Mouse (Mus musculus): ENCODE measurements around the gene Sesn3.
"Not testable (repeated sequence)": the region's sequence is repeated elsewhere in the genome, so short reads cannot be mapped to it uniquely, and the experiment has no call there.

The Sesn3 gene

GRCm38 (mm10) chr9:14277365-14277991 is 2.6 kb downstream of the Sesn3 start:
- DNase-seq (ENCODE audit: low read depth in 2 of 2, low spot score in 2 of 2) = no peak

GRCm38 (mm10) chr9:14280696-14281095 is 5.8 kb downstream of the Sesn3 start:
- DNase-seq (ENCODE audit: low read depth in 2 of 2, low spot score in 2 of 2) = no peak

- no peak for DNase-seq (ENCODE audit: low read depth in 2 of 2, low spot score in 2 of 2)
Observed at GRCm38 (mm10) chr9:14285036-14285435, 10.2 kb downstream of the Sesn3 start.

GRCm38 (mm10) chr9:14287234-14287633 is 12.4 kb downstream of the Sesn3 start:
- DNase-seq (ENCODE audit: low read depth in 2 of 2, low spot score in 2 of 2) = no peak

DNA sequence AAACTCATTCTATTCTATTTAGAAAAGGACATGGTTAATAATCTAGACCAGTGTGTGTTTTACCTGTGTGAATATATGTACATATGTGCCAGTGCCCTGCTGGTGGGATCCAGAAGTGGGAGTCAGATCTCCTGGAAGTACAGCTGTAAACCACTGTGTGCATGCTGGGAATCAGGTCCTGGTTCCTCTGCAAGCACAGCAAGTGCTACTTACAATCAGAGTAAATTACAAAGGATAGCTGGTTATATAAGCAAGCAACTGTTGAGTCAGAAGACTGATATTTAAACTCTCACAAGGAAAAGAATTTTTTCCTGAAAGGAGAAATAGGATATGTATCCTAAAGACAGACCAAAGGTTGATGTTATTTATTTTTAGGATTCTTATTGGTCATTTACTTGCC is 13.6 kb downstream of the Sesn3 start:
- DNase-seq (ENCODE audit: low read depth in 2 of 2, low spot score in 2 of 2) = no peak

DNA sequence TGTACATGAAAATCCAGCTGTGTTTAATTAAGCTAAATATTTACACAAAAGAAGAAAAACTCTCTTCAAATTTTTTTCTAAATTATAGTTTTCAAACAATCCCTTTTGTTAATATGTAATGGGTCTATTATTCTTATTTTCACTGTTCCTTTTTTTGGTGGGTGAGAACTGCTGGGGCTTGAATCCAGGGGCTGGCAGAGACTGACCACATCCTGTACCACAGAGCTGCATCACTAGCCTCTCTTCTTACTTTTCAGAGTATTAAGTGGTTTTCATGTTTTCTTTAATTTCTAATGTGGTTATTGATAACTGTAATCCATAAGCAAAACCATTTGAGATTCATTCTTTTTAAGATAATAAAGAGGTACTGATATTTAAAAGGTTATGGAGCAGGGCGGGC is 19.0 kb downstream of the Sesn3 start:
- peak in 1 of 2 experiments; percentile 23 for DNase-seq (ENCODE audit: low read depth in 2 of 2, low spot score in 2 of 2)

DNA sequence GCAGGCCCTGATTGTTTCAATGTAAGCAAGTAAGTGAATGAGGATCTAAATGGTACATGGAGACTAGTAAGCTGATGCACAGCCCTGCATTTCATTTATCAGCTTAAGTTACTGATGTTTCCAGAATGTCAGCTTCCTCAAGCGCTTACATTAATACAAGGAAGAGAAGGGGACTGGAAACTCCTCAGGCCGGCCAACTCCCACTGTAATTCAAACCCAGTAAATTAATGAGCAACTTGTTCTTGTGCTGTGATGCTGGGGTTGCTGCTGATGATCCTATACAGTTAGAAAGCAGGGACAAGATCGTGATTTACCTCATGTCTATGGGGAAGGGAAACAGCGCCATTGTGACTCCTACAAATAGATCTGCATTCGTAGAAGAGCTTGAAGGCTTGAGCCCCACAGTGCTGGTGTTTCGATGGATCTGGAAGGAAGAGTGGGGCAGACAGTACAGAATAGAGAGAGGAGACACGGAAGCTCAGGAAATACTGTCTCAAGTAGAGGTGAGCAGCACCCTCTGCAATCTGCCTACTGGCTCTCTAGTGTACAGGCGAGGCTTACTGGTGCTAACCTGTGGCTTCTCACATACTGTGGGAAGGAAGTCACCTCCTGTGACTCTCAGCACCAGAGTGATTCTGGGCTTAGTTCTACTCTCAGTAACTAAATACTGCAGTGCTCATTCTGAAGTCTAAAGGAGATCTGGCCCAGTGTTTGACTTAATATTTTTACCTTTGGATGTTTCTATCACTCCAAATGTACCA is 21.0 kb downstream of the Sesn3 start:
- peak; percentile 21 to 35 for DNase-seq (ENCODE audit: low read depth in 2 of 2, low spot score in 2 of 2)

DNA sequence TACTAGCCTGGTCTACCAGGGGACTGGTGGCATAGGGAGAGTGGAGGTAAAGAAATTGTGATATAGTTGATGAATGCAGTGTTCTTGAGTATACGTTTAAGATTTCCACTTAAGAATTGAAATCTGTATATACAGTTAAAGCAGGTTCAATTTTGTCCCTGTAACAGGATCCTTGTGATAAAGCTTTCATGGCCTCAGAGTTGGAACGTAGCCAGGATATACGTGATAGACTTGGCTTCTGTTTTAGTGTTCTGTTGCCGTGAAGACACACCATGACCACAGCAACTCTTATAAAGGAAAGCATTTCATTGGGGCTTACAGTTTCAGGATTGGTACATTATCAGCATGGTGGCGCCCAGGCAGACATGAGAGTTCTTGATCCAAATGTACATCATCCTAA is 22.3 kb downstream of the Sesn3 start:
- DNase-seq (ENCODE audit: low read depth in 2 of 2, low spot score in 2 of 2) = no peak

DNA sequence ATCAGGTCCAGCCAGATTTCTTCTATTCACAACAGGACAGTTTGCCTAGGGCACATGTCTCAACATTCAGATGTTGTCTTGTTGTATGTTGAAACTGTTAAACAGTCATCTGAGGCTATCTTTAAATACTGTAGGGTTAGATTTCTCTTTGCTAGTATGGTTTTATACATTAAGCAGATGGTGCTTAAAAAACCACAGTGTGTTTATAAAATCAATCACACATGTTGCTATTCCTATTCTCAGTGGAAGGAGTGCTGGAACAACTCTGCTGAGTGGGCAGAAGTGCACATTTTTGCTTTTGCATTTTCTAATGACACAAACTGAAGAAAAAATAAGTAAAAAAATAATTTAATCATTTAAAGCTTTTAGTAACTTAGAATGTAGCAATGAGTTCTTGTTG is 25.0 kb downstream of the Sesn3 start:
- DNase-seq (ENCODE audit: low read depth in 2 of 2, low spot score in 2 of 2) = no peak

DNA sequence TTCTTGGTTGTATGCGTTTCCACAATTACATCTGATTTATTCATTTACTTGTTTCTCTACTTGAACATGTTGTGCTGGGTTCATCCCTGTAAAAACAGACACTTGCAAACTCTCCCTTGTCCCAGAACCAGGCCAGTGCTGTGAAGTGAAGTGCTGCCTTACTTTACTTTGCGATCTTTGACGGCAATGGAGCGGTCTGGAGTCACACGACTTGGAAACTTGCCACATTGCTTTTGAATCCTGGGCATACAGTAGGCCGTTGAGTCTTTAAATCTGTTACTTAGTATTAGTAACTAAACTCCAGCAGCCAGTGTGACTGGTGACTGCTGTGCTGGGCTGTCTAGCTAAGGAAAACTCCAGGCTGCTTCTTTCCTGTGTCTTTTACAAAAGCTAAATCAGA is 25.9 kb downstream of the Sesn3 start:
- DNase-seq (ENCODE audit: low read depth in 2 of 2, low spot score in 2 of 2) = no peak

DNA sequence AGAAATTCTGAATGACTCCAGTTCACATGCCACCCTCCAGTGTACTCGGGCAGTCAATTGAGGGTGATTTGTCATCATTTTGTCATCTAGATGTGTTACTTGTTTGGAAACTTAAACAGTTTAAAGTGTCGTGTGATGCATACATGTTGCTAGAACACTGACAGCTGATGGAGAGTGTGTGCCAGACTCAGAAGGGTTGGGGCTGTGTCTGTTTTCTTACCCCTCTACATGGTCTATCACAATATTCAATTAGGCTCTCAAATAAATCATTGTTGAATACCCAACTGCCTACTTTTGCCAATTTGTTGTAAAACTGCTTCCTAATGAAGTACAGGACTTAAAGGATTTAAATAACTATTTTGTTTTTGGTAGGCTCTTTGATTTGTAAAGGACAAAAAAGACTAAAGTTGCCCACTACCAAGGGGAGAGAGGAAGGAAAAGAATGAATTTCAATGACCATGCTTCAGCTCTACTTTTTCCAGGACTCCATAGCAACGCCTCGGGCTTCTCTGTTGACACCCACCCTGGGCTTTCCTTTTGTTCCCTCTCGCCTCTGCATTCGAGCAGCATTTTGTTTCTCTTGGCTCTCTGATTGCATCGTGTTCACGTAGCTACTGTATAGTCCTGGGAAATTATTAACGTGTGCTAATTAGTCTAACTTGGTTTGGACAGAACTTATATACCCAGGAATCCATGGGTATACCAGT is 29.5 kb downstream of the Sesn3 start:
- no peak for DNase-seq (ENCODE audit: low read depth in 2 of 2, low spot score in 2 of 2)

DNA sequence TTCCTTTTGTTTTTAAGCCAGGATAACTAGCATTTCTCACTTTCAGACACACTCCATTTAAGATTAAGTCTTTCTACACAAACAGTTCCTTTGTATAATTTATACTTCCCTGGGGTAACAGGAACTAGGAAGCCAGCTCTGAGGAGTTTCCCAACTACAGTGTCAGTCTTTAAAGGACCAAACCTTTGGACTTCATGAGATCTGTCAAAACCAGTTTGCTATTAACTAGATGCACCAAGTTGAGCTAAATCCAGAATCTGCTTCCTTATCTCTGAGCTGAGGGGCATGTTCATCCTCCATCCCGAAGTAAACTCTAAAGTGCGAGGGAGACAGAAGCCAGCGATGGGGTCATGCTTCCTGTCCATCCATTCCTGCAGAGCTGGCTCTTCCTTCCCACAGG is 32.5 kb downstream of the Sesn3 start:
- no peak for DNase-seq (ENCODE audit: low read depth in 2 of 2, low spot score in 2 of 2)

- DNase-seq (ENCODE audit: low read depth in 2 of 2, low spot score in 2 of 2) = no peak
Observed at GRCm38 (mm10) chr9:14313968-14314367, 39.1 kb downstream of the Sesn3 start.

DNA sequence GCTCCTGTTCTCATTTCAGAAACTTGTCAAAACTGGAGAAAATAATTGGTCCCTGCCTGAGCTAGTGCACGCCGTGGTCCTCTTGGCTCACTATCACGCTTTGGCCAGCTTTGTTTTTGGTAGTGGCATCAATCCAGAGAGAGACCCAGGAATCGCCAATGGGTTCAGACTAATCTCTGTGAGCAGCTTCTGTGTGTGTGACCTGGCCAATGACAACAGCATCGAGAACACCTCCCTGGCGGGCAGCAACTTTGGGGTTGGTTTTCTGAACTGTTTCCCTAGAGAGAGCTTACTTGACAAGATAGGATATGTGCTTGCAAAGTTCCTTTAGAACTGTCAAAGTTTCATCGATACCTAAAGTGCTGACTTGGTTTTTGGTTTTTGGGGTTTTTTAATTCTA is 39.6 kb downstream of the Sesn3 start:
- DNase-seq (ENCODE audit: low read depth in 2 of 2, low spot score in 2 of 2) = no peak

DNA sequence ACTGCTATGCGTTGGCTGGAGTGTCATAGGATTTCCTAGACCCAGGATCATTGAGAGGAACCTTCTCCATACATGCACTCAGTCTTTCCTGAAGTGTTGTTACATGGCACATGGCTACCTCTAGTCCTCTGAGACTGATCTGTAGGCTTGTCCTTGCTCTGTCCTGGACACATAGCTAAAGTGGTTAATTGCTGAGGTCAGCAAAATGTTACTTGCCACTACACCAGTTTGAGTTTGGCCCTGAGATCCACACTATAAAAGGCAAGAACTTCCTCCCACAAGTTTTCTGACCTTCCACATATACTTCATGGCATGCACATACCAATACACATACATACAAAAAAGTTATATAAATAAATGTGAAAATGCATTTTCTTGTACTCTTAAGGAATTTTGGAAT is 41.8 kb downstream of the Sesn3 start:
- DNase-seq (ENCODE audit: low read depth in 2 of 2, low spot score in 2 of 2) = no peak

DNA sequence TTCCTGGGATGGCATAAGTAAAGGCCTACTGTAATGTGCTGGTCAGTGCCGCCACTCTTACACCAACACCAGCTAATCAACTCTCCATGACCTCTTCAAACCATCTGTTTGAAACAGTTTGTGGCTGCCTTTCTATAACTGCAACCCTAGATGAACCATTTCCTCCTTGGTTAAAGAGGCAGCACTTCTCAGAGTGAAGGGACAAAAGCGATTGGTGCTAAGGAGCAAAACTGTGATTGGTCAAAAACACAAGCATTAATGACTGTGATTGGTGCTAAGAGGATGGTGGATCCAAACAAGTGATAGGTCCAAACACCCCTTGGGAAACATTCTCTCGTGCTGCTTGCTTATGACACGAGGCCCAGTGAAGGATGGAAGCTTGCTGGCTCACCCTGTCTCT is 61.0 kb downstream of the Sesn3 start:
- DNase-seq (ENCODE audit: low read depth in 2 of 2, low spot score in 2 of 2) = no peak

GRCm38 (mm10) chr9:14336901-14337300 is 62.0 kb downstream of the Sesn3 start:
- no peak for DNase-seq (ENCODE audit: low read depth in 2 of 2, low spot score in 2 of 2)

GRCm38 (mm10) chr9:14338701-14339100 is 63.8 kb downstream of the Sesn3 start:
- DNase-seq (ENCODE audit: low read depth in 2 of 2, low spot score in 2 of 2) = no peak

GRCm38 (mm10) chr9:14342041-14342668 is 67.3 kb downstream of the Sesn3 start:
- DNase-seq (ENCODE audit: low read depth in 2 of 2, low spot score in 2 of 2) = peak; percentile 71 to 83

DNA sequence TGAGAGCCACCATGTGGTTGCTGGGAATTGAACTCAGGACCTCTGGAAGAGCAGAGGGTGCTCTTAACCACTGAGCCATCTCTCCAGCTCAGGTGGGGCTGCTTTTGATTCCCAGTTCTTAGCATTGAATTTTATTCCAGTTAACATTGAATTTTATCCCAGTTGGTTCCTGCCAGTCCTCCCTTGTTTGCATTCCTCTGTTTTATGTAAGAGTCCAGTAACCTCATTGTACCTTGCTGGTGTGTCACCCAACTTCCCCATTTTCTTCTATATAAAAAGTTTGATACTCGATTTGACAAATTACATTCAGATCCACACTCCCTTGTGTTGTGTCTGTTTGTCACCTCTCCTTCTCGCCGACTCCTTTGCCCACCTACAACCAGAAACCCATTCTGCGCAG is 71.0 kb downstream of the Sesn3 start:
- DNase-seq (ENCODE audit: low read depth in 2 of 2, low spot score in 2 of 2) = not testable (repeated sequence)

DNA sequence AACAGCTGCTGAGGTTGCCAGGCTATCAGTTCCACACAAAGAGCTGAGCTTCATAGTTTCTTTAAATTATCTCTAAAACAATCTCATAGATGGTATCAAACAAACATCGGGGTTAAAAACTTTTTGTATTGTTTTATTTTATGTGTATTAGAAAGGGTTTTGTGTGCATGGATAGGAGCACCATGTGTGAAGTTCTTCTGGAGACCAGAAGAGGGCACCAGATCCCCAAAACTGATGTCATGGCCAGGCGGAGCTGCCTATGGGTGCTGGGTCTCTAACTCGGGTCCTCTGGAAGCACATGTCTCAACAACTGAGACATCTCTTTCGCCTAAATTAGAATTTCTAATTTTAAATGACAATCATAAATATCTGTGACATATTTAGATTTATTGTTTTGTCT is 73.5 kb downstream of the Sesn3 start:
- no peak for DNase-seq (ENCODE audit: low read depth in 2 of 2, low spot score in 2 of 2)

DNA sequence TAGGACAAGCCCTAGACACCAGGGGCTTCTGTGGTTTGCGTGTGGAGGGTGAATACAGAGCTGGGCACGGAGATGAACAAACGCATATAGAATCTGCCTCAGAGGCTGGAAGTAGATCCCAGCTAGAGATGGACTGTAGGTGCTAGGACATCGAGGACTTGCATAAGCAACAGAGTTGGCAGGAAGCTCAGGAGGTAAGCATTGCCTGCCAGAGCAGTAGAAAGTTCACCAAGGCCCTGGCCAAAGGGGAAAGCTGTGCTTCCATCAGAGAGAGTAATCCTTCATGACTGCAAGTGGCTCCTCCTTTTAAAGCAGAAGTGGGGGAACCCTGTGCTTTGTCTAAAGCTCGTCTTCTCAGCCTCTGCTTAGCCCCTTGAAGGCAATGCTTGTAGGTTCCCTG is 74.5 kb downstream of the Sesn3 start:
- no peak for DNase-seq (ENCODE audit: low read depth in 2 of 2, low spot score in 2 of 2)
